Mouse (Mus musculus): ENCODE data around the gene Keap1. TPM values are rescaled to one million over a fixed set of nuclear protein-coding genes. Genes with fewer than 3 reads are reported as not detected.

Keap1 gene
- polyA plus RNA-seq, 1 experiment from 2014 or later: 53.9 TPM

GRCm38 (mm10) chr9:21238004-21238732, 993 bp downstream of the Keap1 start:
- peaks cover 15% of the 10 kb centered on the region for H3K27me3 ChIP-seq (replicated peaks)
- H3K9me3 ChIP-seq: no peaks in the 10 kb centered on the region
- H3K36me3 ChIP-seq: peaks cover 17% of the 10 kb centered on the region
- peak overlapping the region; percentile 94 for H3K4me3 ChIP-seq
- H3K4me1 ChIP-seq: peaks cover 17% of the 10 kb centered on the region
- peak overlapping the region; percentile 79 for H3K27ac ChIP-seq
- ATAC-seq (ENCODE audit: low FRiP score, low read depth): peak; percentile 41
- 3% methylated on average over 31 of the region's 31 CpGs for WGBS
- H3K9ac ChIP-seq: peak overlapping the region; percentile 97
- peak overlapping the region; percentile 80 for H3K4me2 ChIP-seq (replicated peaks)

GRCm38 (mm10) chr9:21237368-21238003, 1.7 kb downstream of the Keap1 start:
- ATAC-seq (ENCODE audit: low FRiP score, low read depth): 0 out of 2 replicates have a peak, but pooled peaks have one; percentile 37
- H3K4me2 ChIP-seq (replicated peaks): peak overlapping the region; percentile 80
- H3K9me3 ChIP-seq: no peaks in the 10 kb centered on the region
- WGBS: 22% methylated on average over 19 of the region's 19 CpGs
- peaks cover 8% of the 10 kb centered on the region; the same call in 1 of the 2 replicates for H3K27me3 ChIP-seq (replicated peaks)
- peak overlapping the region; percentile 94 for H3K4me3 ChIP-seq
- H3K27ac ChIP-seq: peak overlapping the region; percentile 79
- H3K36me3 ChIP-seq: peaks cover 23% of the 10 kb centered on the region
- H3K4me1 ChIP-seq: peaks cover 17% of the 10 kb centered on the region
- H3K9ac ChIP-seq: peak overlapping the region; percentile 97

- Histone ChIP-seq H3K4me3 (no peak overlapping the region; the same call in 1 of the 2 replicates), H3K36me3 (peaks cover 28% of the 10 kb centered on the region), H3K9ac (peak overlapping the region; percentile 97), H3K9me3 (no peaks in the 10 kb centered on the region), H3K4me2 (replicated peaks) (peak overlapping the region; percentile 80), H3K4me1 (peaks cover 17% of the 10 kb centered on the region), H3K27ac (no peak overlapping the region), H3K27me3 (replicated peaks) (peaks cover 4% of the 10 kb centered on the region; the same call in 1 of the 2 replicates)
- WGBS: 85% methylated on average over 25 of the region's 25 CpGs
- no peak for ATAC-seq (ENCODE audit: low FRiP score, low read depth)
Observed at GRCm38 (mm10) chr9:21236991-21237367, 2.2 kb downstream of the Keap1 start.

GRCm38 (mm10) chr9:21235341-21235740, 3.8 kb downstream of the Keap1 start:
- Histone ChIP-seq H3K27me3 (replicated peaks) (no peaks in the 10 kb centered on the region), H3K4me1 (peaks cover 17% of the 10 kb centered on the region), H3K4me2 (replicated peaks) (no peak overlapping the region), H3K9ac (no peak overlapping the region), H3K9me3 (no peaks in the 10 kb centered on the region), H3K27ac (no peak overlapping the region), H3K4me3 (no peak overlapping the region), H3K36me3 (peaks cover 41% of the 10 kb centered on the region)
- no peak for ATAC-seq (ENCODE audit: low FRiP score, low read depth)
- 89% methylated on average over 4 of the region's 4 CpGs for WGBS

GRCm38 (mm10) chr9:21233805-21234204, 5.4 kb downstream of the Keap1 start:
- Histone ChIP-seq H3K36me3 (peaks cover 52% of the 10 kb centered on the region), H3K27me3 (replicated peaks) (no peaks in the 10 kb centered on the region), H3K9ac (no peak overlapping the region), H3K27ac (no peak overlapping the region), H3K4me3 (no peak overlapping the region), H3K9me3 (no peaks in the 10 kb centered on the region), H3K4me2 (replicated peaks) (no peak overlapping the region), H3K4me1 (peaks cover 13% of the 10 kb centered on the region)
- 75% methylated on average over 28 of the region's 28 CpGs for WGBS
- ATAC-seq (ENCODE audit: low FRiP score, low read depth): no peak

- no peak overlapping the region for H3K9ac ChIP-seq
- no peak overlapping the region for H3K4me3 ChIP-seq
- H3K4me2 ChIP-seq (replicated peaks): no peak overlapping the region
- no peak overlapping the region for H3K27ac ChIP-seq
- no peaks in the 10 kb centered on the region for H3K27me3 ChIP-seq (replicated peaks)
- H3K36me3 ChIP-seq: peaks cover 52% of the 10 kb centered on the region
- WGBS: 84% methylated on average over 29 of the region's 29 CpGs
- H3K9me3 ChIP-seq: no peaks in the 10 kb centered on the region
- peaks cover 13% of the 10 kb centered on the region for H3K4me1 ChIP-seq
- ATAC-seq (ENCODE audit: low FRiP score, low read depth): no peak
Observed at GRCm38 (mm10) chr9:21233366-21233765, 5.8 kb downstream of the Keap1 start.

GRCm38 (mm10) chr9:21232867-21233266, 6.3 kb downstream of the Keap1 start:
- H3K4me1 ChIP-seq: peaks cover 16% of the 10 kb centered on the region
- H3K36me3 ChIP-seq: peaks cover 52% of the 10 kb centered on the region

GRCm38 (mm10) chr9:21231551-21231950, 7.6 kb downstream of the Keap1 start:
- peaks cover 52% of the 10 kb centered on the region for H3K36me3 ChIP-seq
- no peak overlapping the region for H3K4me2 ChIP-seq (replicated peaks)
- no peak overlapping the region for H3K9ac ChIP-seq
- H3K4me3 ChIP-seq: no peak overlapping the region
- H3K9me3 ChIP-seq: no peaks in the 10 kb centered on the region
- H3K27me3 ChIP-seq (replicated peaks): no peaks in the 10 kb centered on the region
- WGBS: 57% methylated on average over 23 of the region's 23 CpGs
- peaks cover 14% of the 10 kb centered on the region; the same call in 1 of the 2 replicates for H3K4me1 ChIP-seq
- ATAC-seq (ENCODE audit: low FRiP score, low read depth): no peak
- no peak overlapping the region for H3K27ac ChIP-seq

More at GRCm38 (mm10) chr9:21232867-21233266, 6.3 kb downstream of the Keap1 start:
- H3K4me3 ChIP-seq: no peak overlapping the region
- H3K9me3 ChIP-seq: no peaks in the 10 kb centered on the region
- H3K4me2 ChIP-seq (replicated peaks): no peak overlapping the region
- H3K27me3 ChIP-seq (replicated peaks): no peaks in the 10 kb centered on the region
- no peak for ATAC-seq (ENCODE audit: low FRiP score, low read depth)
- H3K27ac ChIP-seq: no peak overlapping the region
- no peak overlapping the region for H3K9ac ChIP-seq
- WGBS: 90% methylated on average over 5 of the region's 5 CpGs

- H3K9ac ChIP-seq: 0 out of 2 replicates have a peak overlapping the region, but pooled peaks have one; percentile 33
- no peak overlapping the region for H3K27ac ChIP-seq
- no peak for ATAC-seq (ENCODE audit: low FRiP score, low read depth)
- H3K4me1 ChIP-seq: peaks cover 18% of the 10 kb centered on the region; the same call in 1 of the 2 replicates
- H3K4me3 ChIP-seq: no peak overlapping the region
- H3K36me3 ChIP-seq: peaks cover 28% of the 10 kb centered on the region
- no peaks in the 10 kb centered on the region for H3K27me3 ChIP-seq (replicated peaks)
- peak overlapping the region; percentile 47 for H3K4me2 ChIP-seq (replicated peaks)
- no peaks in the 10 kb centered on the region for H3K9me3 ChIP-seq
- WGBS: 16% methylated on average over 16 of the region's 16 CpGs
Observed at GRCm38 (mm10) chr9:21227342-21227741, 11.8 kb downstream of the Keap1 start.

GRCm38 (mm10) chr9:21225415-21225758, 13.8 kb downstream of the Keap1 start:
- H3K27ac ChIP-seq: no peak overlapping the region
- no peak overlapping the region for H3K9ac ChIP-seq
- H3K27me3 ChIP-seq (replicated peaks): no peaks in the 10 kb centered on the region
- peak overlapping the region; percentile 15 for H3K4me3 ChIP-seq
- H3K4me1 ChIP-seq: peaks cover 27% of the 10 kb centered on the region; the same call in 1 of the 2 replicates
- H3K4me2 ChIP-seq (replicated peaks): peak overlapping the region; percentile 53
- peaks cover 12% of the 10 kb centered on the region; the same call in 1 of the 2 replicates for H3K36me3 ChIP-seq
- ATAC-seq (ENCODE audit: low FRiP score, low read depth): no peak
- WGBS: 4% methylated on average over 7 of the region's 7 CpGs
- no peaks in the 10 kb centered on the region for H3K9me3 ChIP-seq

GRCm38 (mm10) chr9:21224576-21225414, 14.4 kb downstream of the Keap1 start:
- Histone ChIP-seq H3K4me1 (peaks cover 27% of the 10 kb centered on the region; the same call in 1 of the 2 replicates), H3K27me3 (replicated peaks) (no peaks in the 10 kb centered on the region), H3K36me3 (peaks cover 6% of the 10 kb centered on the region; the same call in 1 of the 2 replicates), H3K9ac (0 out of 2 replicates have a peak overlapping the region, but pooled peaks have one; percentile 22), H3K9me3 (no peaks in the 10 kb centered on the region), H3K4me2 (replicated peaks) (peak overlapping the region; percentile 53), H3K27ac (no peak overlapping the region), H3K4me3 (peak overlapping the region; percentile 15)
- 18% methylated on average over 26 of the region's 26 CpGs for WGBS
- ATAC-seq (ENCODE audit: low FRiP score, low read depth): no peak

- Histone ChIP-seq H3K9me3 (no peaks in the 10 kb centered on the region), H3K36me3 (no peaks in the 10 kb centered on the region)
- WGBS: 91% methylated on average over 6 of the region's 6 CpGs
Observed at GRCm38 (mm10) chr9:21223906-21224305, 15.3 kb downstream of the Keap1 start.

More at GRCm38 (mm10) chr9:21223906-21224305, 15.3 kb downstream of the Keap1 start:
- ATAC-seq (ENCODE audit: low FRiP score, low read depth): no peak
- Histone ChIP-seq H3K27me3 (replicated peaks) (no peaks in the 10 kb centered on the region), H3K4me1 (peaks cover 27% of the 10 kb centered on the region; the same call in 1 of the 2 replicates), H3K9ac (no peak overlapping the region), H3K4me3 (no peak overlapping the region), H3K27ac (no peak overlapping the region), H3K4me2 (replicated peaks) (no peak overlapping the region)

Measured in neural tube, embryonic 12.5 days (tissue).